12 mouse cellular contexts compared by ENCODE assay signal in genomic region chr5:76744737-76745209, GRCm38 (mm10).
DNase-seq lines count a peak whose midpoint lies in the region; ATAC-seq and TF ChIP-seq lines count a peak whose summit lies in the region.
"Had no signal": no experiment of that assay in that cellular context is flagged by ENCODE, and none has a peak within 500 bp of the region (broad histone marks: within the 10 kb centered on the region; RNA-seq: fewer than 3 reads in every experiment).

No protein-coding gene starts in this region.

- TF ChIP-seq CTCF in lung, embryonic 14.5 days (IDR thresholded peaks at IDR 0.05; ENCODE audit: low read depth), result no peak
- TF ChIP-seq CTCF in lung, adult 2 months (IDR thresholded peaks at IDR 0.05; ENCODE audit: insufficient read depth, low read length), result no peak
- no peak for TF ChIP-seq CTCF in brain, embryonic 14.5 days (IDR thresholded peaks at IDR 0.05; ENCODE audit: borderline replicate concordance, extremely low read depth, insufficient read depth, insufficient read length)

- DNase-seq in lung, embryonic 14.5 days, result peak; percentile 4
- DNase-seq in lung, adult 2 months, result no peak
- DNase-seq in brain, embryonic 14.5 days (ENCODE audit: low read depth), result peak; percentile 66
- peak; percentile 87 for DNase-seq in embryonic facial prominence, embryonic 14.5 days (ENCODE audit: low spot score)
- DNase-seq in lung, postnatal 10 days, result peak; percentile 7
- DNase-seq in frontal cortex, postnatal 10 days (ENCODE audit: low spot score in 2 of 2), result no peak
- DNase-seq in urinary bladder, postnatal 14 days (ENCODE audit: low spot score), result no peak
- DNase-seq: cerebellum, adult 11-12 months; kidney, postnatal 25 days; thymus, postnatal 14 days had no signal

- no peak overlapping the region for H3K9ac ChIP-seq in lung, embryonic 14.5 days
- H3K9ac ChIP-seq in embryonic facial prominence, embryonic 14.5 days (ENCODE audit: low read depth, low read length), result no peak overlapping the region
- H3K9ac ChIP-seq: lung, embryonic 15.5 days had no signal

- no peak for TF ChIP-seq POLR2A in lung, adult 2 months (IDR thresholded peaks at IDR 0.05; ENCODE audit: borderline replicate concordance, extremely low read depth, low read depth, low read length)
- TF ChIP-seq POLR2A in brain, embryonic 14.5 days (IDR thresholded peaks at IDR 0.05; ENCODE audit: borderline replicate concordance, extremely low read depth, insufficient read depth, insufficient read length, poor library complexity, severe bottlenecking), result no peak

- no peak for ATAC-seq in lung, embryonic 14.5 days (ENCODE audit: insufficient read depth)
- peak; percentile 92 for ATAC-seq in embryonic facial prominence, embryonic 14.5 days (ENCODE audit: low read depth)
- ATAC-seq: intestine, postnatal 0 days had no signal

- H3K27ac ChIP-seq in lung, embryonic 14.5 days (ENCODE audit: low read depth), result no peak overlapping the region
- H3K27ac ChIP-seq in embryonic facial prominence, embryonic 14.5 days (replicated peaks; ENCODE audit: low read depth, low read length), result peak overlapping the region; percentile 69; the same call in 1 of the 2 replicates
- H3K27ac ChIP-seq: lung, embryonic 15.5 days had no signal

- H3K4me3 ChIP-seq in lung, embryonic 14.5 days (ENCODE audit: low read depth, low read length), result no peak overlapping the region
- H3K4me3 ChIP-seq in lung, adult 2 months (replicated peaks; ENCODE audit: extremely low read depth, low read depth, low read length), result no peak overlapping the region
- H3K4me3 ChIP-seq in embryonic facial prominence, embryonic 14.5 days (ENCODE audit: low read depth, low read length), result no peak overlapping the region
- H3K4me3 ChIP-seq: lung, embryonic 15.5 days had no signal

- no peaks in the 10 kb centered on the region for H3K4me1 ChIP-seq in lung, embryonic 14.5 days (ENCODE audit: insufficient read depth)
- no peaks in the 10 kb centered on the region for H3K4me1 ChIP-seq in lung, adult 2 months (ENCODE audit: control insufficient read depth, insufficient read depth, low read length)
- no peaks in the 10 kb centered on the region for H3K4me1 ChIP-seq in embryonic facial prominence, embryonic 14.5 days (ENCODE audit: control insufficient read depth, insufficient read depth, low read length)
- H3K4me1 ChIP-seq: lung, embryonic 15.5 days had no signal

- H3K9me3 ChIP-seq in lung, embryonic 14.5 days (ENCODE audit: low read depth, low read length), result no peaks in the 10 kb centered on the region
- H3K9me3 ChIP-seq in embryonic facial prominence, embryonic 14.5 days (ENCODE audit: control insufficient read depth, low read length), result 0 out of 2 replicates have a peak, but pooled peaks cover 4% of the 10 kb centered on the region
- H3K9me3 ChIP-seq: lung, embryonic 15.5 days had no signal

- WGBS in lung, embryonic 14.5 days, result 76% methylated on average over 9 of the region's 9 CpGs
- 74% methylated on average over 9 of the region's 9 CpGs for WGBS in lung, adult 2 months
- 78% methylated on average over 9 of the region's 9 CpGs for WGBS in embryonic facial prominence, embryonic 14.5 days

- no peaks in the 10 kb centered on the region for H3K27me3 ChIP-seq in lung, embryonic 14.5 days (ENCODE audit: insufficient read depth, low read length)
- H3K27me3 ChIP-seq in embryonic facial prominence, embryonic 14.5 days (replicated peaks; ENCODE audit: control insufficient read depth, insufficient read depth, low read length), result no peaks in the 10 kb centered on the region
- H3K27me3 ChIP-seq: lung, embryonic 15.5 days had no signal

- H3K36me3 ChIP-seq in lung, embryonic 14.5 days (ENCODE audit: insufficient read depth), result no peaks in the 10 kb centered on the region
- no peaks in the 10 kb centered on the region for H3K36me3 ChIP-seq in embryonic facial prominence, embryonic 14.5 days (ENCODE audit: control insufficient read depth, insufficient read depth, low read length)
- H3K36me3 ChIP-seq: lung, embryonic 15.5 days had no signal

- no peak overlapping the region for H3K4me2 ChIP-seq in lung, embryonic 14.5 days
- no peak overlapping the region for H3K4me2 ChIP-seq in embryonic facial prominence, embryonic 14.5 days (ENCODE audit: low read depth, low read length)
- H3K4me2 ChIP-seq: lung, embryonic 15.5 days had no signal

Comparison
In these comparisons a context has a peak if more than half of its experiments do, and no peak if none do; other contexts are left out.
1. DNase-seq: peak in lung, embryonic 14.5 days (single experiment), brain, embryonic 14.5 days (single experiment), embryonic facial prominence, embryonic 14.5 days (single experiment) and lung, postnatal 10 days (single experiment); none in lung, adult 2 months (single experiment), frontal cortex, postnatal 10 days (0 of 2) and urinary bladder, postnatal 14 days (single experiment).